Mouse (Mus musculus): ENCODE results near the gene Trim72. TPM values are rescaled to one million over a fixed set of nuclear protein-coding genes. Genes with fewer than 3 reads are reported as not detected.

The Trim72 gene
- polyA plus RNA-seq, 1 experiment from 2014 or later, result 5.3 TPM

GRCm38 (mm10) chr7:127988904-127989303, 14.8 kb upstream of the Trim72 start:
- WGBS, result 87% methylated on average over 1 of the region's 1 CpGs
- no peaks in the 10 kb centered on the region for H3K27me3 ChIP-seq (replicated peaks; ENCODE audit: control insufficient read depth, insufficient read depth, low read length)
- no peaks in the 10 kb centered on the region for H3K9me3 ChIP-seq (ENCODE audit: control insufficient read depth, low read length)
- no peak overlapping the region for H3K4me2 ChIP-seq (ENCODE audit: low read depth, low read length)
- ATAC-seq (ENCODE audit: low read depth), result no peak
- peaks cover 69% of the 10 kb centered on the region for H3K36me3 ChIP-seq (ENCODE audit: control insufficient read depth, insufficient read depth, low read length)
- H3K4me1 ChIP-seq (ENCODE audit: control insufficient read depth, insufficient read depth, low read length), result 0 out of 2 replicates have a peak, but pooled peaks cover 5% of the 10 kb centered on the region
- no peak for DNase-seq (ENCODE audit: low spot score)
- no peak overlapping the region for H3K4me3 ChIP-seq (ENCODE audit: low read depth, low read length)
- H3K9ac ChIP-seq (ENCODE audit: low read depth, low read length), result no peak overlapping the region
- no peak overlapping the region for H3K27ac ChIP-seq (replicated peaks; ENCODE audit: low read depth, low read length)

GRCm38 (mm10) chr7:127991643-127992487, 11.9 kb upstream of the Trim72 start:
- Histone ChIP-seq H3K4me2 (ENCODE audit: low read depth, low read length) (no peak overlapping the region), H3K9me3 (ENCODE audit: control insufficient read depth, low read length) (no peaks in the 10 kb centered on the region), H3K4me1 (ENCODE audit: control insufficient read depth, insufficient read depth, low read length) (0 out of 2 replicates have a peak, but pooled peaks cover 5% of the 10 kb centered on the region), H3K36me3 (ENCODE audit: control insufficient read depth, insufficient read depth, low read length) (peaks cover 39% of the 10 kb centered on the region), H3K27me3 (replicated peaks; ENCODE audit: control insufficient read depth, insufficient read depth, low read length) (no peaks in the 10 kb centered on the region), H3K27ac (replicated peaks; ENCODE audit: low read depth, low read length) (no peak overlapping the region), H3K4me3 (ENCODE audit: low read depth, low read length) (no peak overlapping the region), H3K9ac (ENCODE audit: low read depth, low read length) (no peak overlapping the region)
- peak; percentile 76 for DNase-seq (ENCODE audit: low spot score)
- peak; percentile 35; the same call in 1 of the 2 replicates for ATAC-seq (ENCODE audit: low read depth)
- 48% methylated on average over 6 of the region's 6 CpGs for WGBS

- WGBS, result 40% methylated on average over 5 of the region's 5 CpGs
- H3K4me1 ChIP-seq (ENCODE audit: control insufficient read depth, insufficient read depth, low read length), result 0 out of 2 replicates have a peak, but pooled peaks cover 5% of the 10 kb centered on the region
- H3K9ac ChIP-seq (ENCODE audit: low read depth, low read length), result peak overlapping the region; percentile 58
- ATAC-seq (ENCODE audit: low read depth) (peak; percentile 17), DNase-seq (ENCODE audit: low spot score) (no peak)
- peaks cover 30% of the 10 kb centered on the region for H3K36me3 ChIP-seq (ENCODE audit: control insufficient read depth, insufficient read depth, low read length)
- H3K9me3 ChIP-seq (ENCODE audit: control insufficient read depth, low read length), result no peaks in the 10 kb centered on the region
- peak overlapping the region; percentile 35 for H3K4me3 ChIP-seq (ENCODE audit: low read depth, low read length)
- no peaks in the 10 kb centered on the region for H3K27me3 ChIP-seq (replicated peaks; ENCODE audit: control insufficient read depth, insufficient read depth, low read length)
- H3K4me2 ChIP-seq (ENCODE audit: low read depth, low read length), result peak overlapping the region; percentile 58
- H3K27ac ChIP-seq (replicated peaks; ENCODE audit: low read depth, low read length), result peak overlapping the region; percentile 63; the same call in 1 of the 2 replicates
These were observed 11.0 kb upstream of the Trim72 start for GRCm38 (mm10) chr7:127992488-127993340.

GRCm38 (mm10) chr7:127993341-127993977, 10.3 kb upstream of the Trim72 start, which contains the start of gene Pycard:
Gene Pycard, minus strand, starts transcription at chr7:127993867.
- Histone ChIP-seq H3K4me1 (ENCODE audit: control insufficient read depth, insufficient read depth, low read length) (0 out of 2 replicates have a peak, but pooled peaks cover 5% of the 10 kb centered on the region), H3K4me3 (ENCODE audit: low read depth, low read length) (peak within 1 kb of the TSS; percentile 35), H3K36me3 (ENCODE audit: control insufficient read depth, insufficient read depth, low read length) (peaks cover 26% of the 10 kb centered on the region; the same call in 1 of the 2 replicates), H3K27ac (replicated peaks; ENCODE audit: low read depth, low read length) (peak within 1 kb of the TSS; percentile 63), H3K27me3 (replicated peaks; ENCODE audit: control insufficient read depth, insufficient read depth, low read length) (no peaks in the 10 kb centered on the region), H3K9ac (ENCODE audit: low read depth, low read length) (peak within 1 kb of the TSS; percentile 58), H3K4me2 (ENCODE audit: low read depth, low read length) (peak within 1 kb of the TSS; percentile 58), H3K9me3 (ENCODE audit: control insufficient read depth, low read length) (no peaks in the 10 kb centered on the region)
- ATAC-seq (ENCODE audit: low read depth) (peak; percentile 38; the same call in 1 of the 2 replicates), DNase-seq (ENCODE audit: low spot score) (peak; percentile 79)
- 16% methylated on average over 18 of the region's 18 CpGs for WGBS

- Histone ChIP-seq H3K27me3 (replicated peaks; ENCODE audit: control insufficient read depth, insufficient read depth, low read length) (no peaks in the 10 kb centered on the region), H3K36me3 (ENCODE audit: control insufficient read depth, insufficient read depth, low read length) (no peaks in the 10 kb centered on the region), H3K4me3 (ENCODE audit: low read depth, low read length) (no peak overlapping the region), H3K4me1 (ENCODE audit: control insufficient read depth, insufficient read depth, low read length) (peaks cover 5% of the 10 kb centered on the region; the same call in 1 of the 2 replicates), H3K9ac (ENCODE audit: low read depth, low read length) (no peak overlapping the region), H3K27ac (replicated peaks; ENCODE audit: low read depth, low read length) (no peak overlapping the region; the same call in 1 of the 2 replicates), H3K4me2 (ENCODE audit: low read depth, low read length) (no peak overlapping the region), H3K9me3 (ENCODE audit: control insufficient read depth, low read length) (no peaks in the 10 kb centered on the region)
- 42% methylated on average over 1 of the region's 1 CpGs for WGBS
- ATAC-seq (ENCODE audit: low read depth) (no peak), DNase-seq (ENCODE audit: low spot score) (peak; percentile 53)
These were observed 4.3 kb upstream of the Trim72 start for GRCm38 (mm10) chr7:127999436-127999835.

GRCm38 (mm10) chr7:128000068-128000950, 3.4 kb upstream of the Trim72 start:
- H3K27ac ChIP-seq (replicated peaks; ENCODE audit: low read depth, low read length), result no peak overlapping the region
- ATAC-seq (ENCODE audit: low read depth), result no peak
- H3K4me1 ChIP-seq (ENCODE audit: control insufficient read depth, insufficient read depth, low read length), result peaks cover 6% of the 10 kb centered on the region; the same call in 1 of the 2 replicates
- H3K4me3 ChIP-seq (ENCODE audit: low read depth, low read length), result no peak overlapping the region
- no peaks in the 10 kb centered on the region for H3K36me3 ChIP-seq (ENCODE audit: control insufficient read depth, insufficient read depth, low read length)
- H3K9ac ChIP-seq (ENCODE audit: low read depth, low read length), result no peak overlapping the region
- no peak for DNase-seq (ENCODE audit: low spot score)
- WGBS, result 53% methylated on average over 1 of the region's 1 CpGs
- no peaks in the 10 kb centered on the region for H3K9me3 ChIP-seq (ENCODE audit: control insufficient read depth, low read length)
- no peaks in the 10 kb centered on the region for H3K27me3 ChIP-seq (replicated peaks; ENCODE audit: control insufficient read depth, insufficient read depth, low read length)
- no peak overlapping the region for H3K4me2 ChIP-seq (ENCODE audit: low read depth, low read length)

GRCm38 (mm10) chr7:128003098-128003497, 651 bp upstream of the Trim72 start:
- H3K4me2 ChIP-seq (ENCODE audit: low read depth, low read length), result no peak overlapping the region
- H3K4me3 ChIP-seq (ENCODE audit: low read depth, low read length), result no peak overlapping the region
- peaks cover 6% of the 10 kb centered on the region; the same call in 1 of the 2 replicates for H3K4me1 ChIP-seq (ENCODE audit: control insufficient read depth, insufficient read depth, low read length)
- no peaks in the 10 kb centered on the region for H3K27me3 ChIP-seq (replicated peaks; ENCODE audit: control insufficient read depth, insufficient read depth, low read length)
- no peaks in the 10 kb centered on the region for H3K36me3 ChIP-seq (ENCODE audit: control insufficient read depth, insufficient read depth, low read length)
- DNase-seq (ENCODE audit: low spot score) (no peak), ATAC-seq (ENCODE audit: low read depth) (no peak)
- H3K9me3 ChIP-seq (ENCODE audit: control insufficient read depth, low read length), result no peaks in the 10 kb centered on the region
- H3K27ac ChIP-seq (replicated peaks; ENCODE audit: low read depth, low read length), result no peak overlapping the region
- no peak overlapping the region for H3K9ac ChIP-seq (ENCODE audit: low read depth, low read length)
- WGBS, result 90% methylated on average over 6 of the region's 6 CpGs
